Mouse (Mus musculus) lung, postnatal 4 days (tissue): ENCODE data around the gene Tecpr1.
A peak's percentile ranks its signal among the peaks of the same experiment; 100 is the strongest.

Experiments used
- DNase-seq, 2 experiments: peaks; one replicate each; pipeline ENCODE4 v3.0.0; 2021

Tecpr1 gene

GRCm38 (mm10) chr5:144162813-144163517 lies 60.5 kb downstream of the Tecpr1 start:
- peak; percentile 70 to 80 for DNase-seq

GRCm38 (mm10) chr5:144162080-144162812 lies 61.2 kb downstream of the Tecpr1 start:
- no peak for DNase-seq

DNA sequence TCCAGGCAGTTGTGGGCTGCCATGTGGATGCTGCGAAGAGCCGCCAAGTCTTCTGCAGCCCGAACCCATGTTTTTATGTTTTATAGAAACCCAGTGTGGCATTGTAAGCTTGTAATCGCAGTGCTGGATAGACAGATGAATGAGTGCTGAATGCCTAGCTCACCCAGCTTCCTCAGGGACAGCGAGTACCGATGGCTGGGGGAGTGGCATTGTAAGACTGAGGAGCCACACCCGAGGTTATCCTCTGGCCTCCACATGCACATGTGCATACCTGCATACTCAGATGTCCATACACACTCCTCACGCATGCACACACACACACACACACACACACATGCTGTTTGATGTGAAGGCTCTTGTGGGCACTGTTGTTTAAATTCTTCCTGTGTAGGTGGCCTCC lies 64.3 kb downstream of the Tecpr1 start:
- DNase-seq = no peak

GRCm38 (mm10) chr5:144158604-144159003 lies 64.8 kb downstream of the Tecpr1 start:
- peak; percentile 73 to 78 for DNase-seq

DNA sequence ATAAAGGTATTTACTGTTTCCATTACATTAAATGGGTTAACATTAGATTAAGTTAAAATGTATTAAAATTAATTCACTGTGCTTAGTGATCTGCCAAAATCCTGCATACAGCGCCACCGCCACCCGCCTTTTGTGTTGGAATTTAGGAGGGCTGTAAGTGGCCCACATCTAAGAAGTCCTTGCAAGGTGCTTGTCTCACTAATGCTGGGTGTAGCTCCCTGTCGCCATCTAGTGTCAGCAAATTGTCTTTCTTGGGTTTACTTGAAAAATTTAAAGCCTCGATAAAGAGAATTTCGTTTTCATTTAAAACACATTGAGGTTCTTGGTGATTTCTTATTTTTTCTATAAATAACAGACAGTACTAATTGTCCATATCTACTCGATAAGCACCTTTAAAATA lies 68.9 kb downstream of the Tecpr1 start:
- DNase-seq = peak; percentile 38 to 76

DNA sequence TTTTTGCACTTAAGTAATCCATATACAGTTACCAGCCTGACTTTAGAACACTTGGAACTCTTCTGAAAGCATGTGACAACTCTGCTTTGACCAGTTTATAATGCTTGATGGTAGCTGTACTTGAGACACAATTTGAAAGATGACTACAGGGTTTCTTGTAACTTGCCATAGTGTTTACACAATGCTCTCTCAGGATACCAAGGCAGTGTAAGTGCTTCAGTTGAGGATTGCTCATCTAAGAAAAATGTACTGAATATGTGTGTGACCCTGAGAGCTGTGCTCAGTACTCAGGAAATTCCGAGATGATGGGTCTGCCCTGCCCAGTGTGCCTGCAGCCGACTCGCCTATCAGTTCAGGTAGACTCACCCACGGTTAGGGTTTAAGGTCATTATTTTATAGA lies 72.1 kb downstream of the Tecpr1 start:
- DNase-seq = peak in 1 of 2 experiments; percentile 49

- DNase-seq = no peak
Observed at GRCm38 (mm10) chr5:144149530-144149929, 73.9 kb downstream of the Tecpr1 start.

GRCm38 (mm10) chr5:144146898-144147297 lies 76.5 kb downstream of the Tecpr1 start:
- peak; percentile 41 to 59 for DNase-seq
